5 mouse cellular contexts compared by ENCODE assay signal in genomic region chr12:79982497-79982896, GRCm38 (mm10).
DNase-seq lines count a peak whose midpoint lies in the region; ATAC-seq and TF ChIP-seq lines count a peak whose summit lies in the region.
"Not testable (repeated sequence)": the region's sequence is repeated elsewhere in the genome, so short reads cannot be mapped to it uniquely, and the experiment has no call there.

No protein-coding gene starts in this region.

- in situ Hi-C loops in CH12.LX (cut with MboI; ENCODE audit: low pct_ligation_motif_present, low pct_unique_long_range_greater_than_20kb, low sequenced_read_pairs) = not testable (repeated sequence)

- WGBS in intestine, postnatal 0 days = 39% methylated on average over 1 of the region's 1 CpGs
- WGBS in kidney, adult 2 months = 65% methylated on average over 1 of the region's 1 CpGs
- WGBS in liver, adult 2 months = 19% methylated on average over 1 of the region's 1 CpGs

- TF ChIP-seq RAD21 in CH12.LX (IDR thresholded peaks at IDR 0.05; ENCODE audit: low read depth, low read length) = peak; percentile 28

- not testable (repeated sequence) for H3K27ac ChIP-seq in CH12.LX (ENCODE audit: insufficient read depth, low read depth); intestine, postnatal 0 days (ENCODE audit: low read depth, low read length); kidney, adult 2 months (ENCODE audit: insufficient read depth, low read depth, low read length); liver, adult 2 months (replicated peaks; ENCODE audit: insufficient read depth, low read depth, low read length)

- peaks cover 7 to 64% of the 10 kb centered on the region in 2 experiments; a peak in 3 of 4 replicates for H3K4me1 ChIP-seq in CH12.LX (ENCODE audit: control insufficient read depth in 1 of 2, insufficient read depth in 2 of 2)
- H3K4me1 ChIP-seq in intestine, postnatal 0 days (replicated peaks; ENCODE audit: control insufficient read depth, insufficient read depth, low read length); kidney, adult 2 months (ENCODE audit: control insufficient read depth, insufficient read depth, low read length); liver, adult 2 months (ENCODE audit: control insufficient read depth, insufficient read depth, low read length): not testable (repeated sequence)

- TF ChIP-seq CTCF in CH12.LX (conservative IDR thresholded peaks at IDR 0.05 in 1 of 2, IDR thresholded peaks at IDR 0.05 in 1 of 2; ENCODE audit: low read depth in 2 of 2, low read length in 2 of 2) = peak in 1 of 2 experiments; percentile 40; a peak in 2 of 4 replicates
- peak; percentile 26 for TF ChIP-seq CTCF in intestine, postnatal 0 days (IDR thresholded peaks at IDR 0.05; ENCODE audit: low read depth)
- not testable (repeated sequence) for TF ChIP-seq CTCF in kidney, adult 2 months (conservative IDR thresholded peaks at IDR 0.05; ENCODE audit: insufficient read depth, insufficient read length, low read depth, low read length); liver, adult 2 months (IDR thresholded peaks at IDR 0.05; ENCODE audit: low read depth, low read length)

- dilution Hi-C loops in CH12.LX (cut with MboI; ENCODE audit: extremely low pct_ligation_motif_present, extremely low pct_unique_long_range_greater_than_20kb, low sequenced_read_pairs) = not testable (repeated sequence)

- not testable (repeated sequence) for H3K9me3 ChIP-seq in CH12.LX (replicated peaks; ENCODE audit: low read length); intestine, postnatal 0 days (ENCODE audit: control insufficient read depth)

- TF ChIP-seq EP300 in CH12.LX (IDR thresholded peaks at IDR 0.05; ENCODE audit: low read length) = not testable (repeated sequence)

- H3K4me3 ChIP-seq in CH12.LX (replicated peaks in 1 of 3; ENCODE audit: low read depth in 2 of 3, low read length in 2 of 3, poor library complexity in 1 of 3); intestine, postnatal 0 days (ENCODE audit: low read depth, low read length); kidney, adult 2 months (ENCODE audit: insufficient read depth, low read depth, low read length); liver, adult 2 months (ENCODE audit: insufficient read depth, low read depth, low read length): not testable (repeated sequence)

- not testable (repeated sequence) for TF ChIP-seq POLR2A in CH12.LX (IDR thresholded peaks at IDR 0.05; ENCODE audit: low read depth, low read length); kidney, adult 2 months (IDR thresholded peaks at IDR 0.05; ENCODE audit: low read depth, low read length); liver, adult 2 months (IDR thresholded peaks at IDR 0.05; ENCODE audit: extremely low read depth, insufficient read depth, low read length)

- not testable (repeated sequence) for DNase-seq in CH12.LX (ENCODE audit: extremely low read depth)
- DNase-seq in heart, adult 11 months = peak; percentile 52
- peak; percentile 29 for DNase-seq in kidney, adult 2 months
- DNase-seq in liver, adult 2 months (ENCODE audit: extremely low read depth, low read depth, low spot score) = peak; percentile 80

- H3K27me3 ChIP-seq in CH12.LX (replicated peaks); intestine, postnatal 0 days (replicated peaks; ENCODE audit: control insufficient read depth, insufficient read depth, low read length); kidney, adult 2 months (replicated peaks; ENCODE audit: control insufficient read depth, insufficient read depth, low read length); liver, adult 2 months (ENCODE audit: control insufficient read depth, insufficient read depth, low read length): not testable (repeated sequence)

- H3K9ac ChIP-seq in CH12.LX (ENCODE audit: insufficient read depth, low read depth); intestine, postnatal 0 days (ENCODE audit: low read depth, low read length); liver, adult 2 months (ENCODE audit: low read depth, low read length): not testable (repeated sequence)

- not testable (repeated sequence) for ATAC-seq in intestine, postnatal 0 days

- not testable (repeated sequence) for H3K79me2 ChIP-seq in CH12.LX (replicated peaks; ENCODE audit: control insufficient read depth, extremely low read depth, insufficient read depth, poor library complexity, severe bottlenecking); liver, adult 2 months (ENCODE audit: control insufficient read depth, insufficient read depth, low read length)

- H3K4me2 ChIP-seq in CH12.LX (ENCODE audit: insufficient read depth, low read depth, poor library complexity, severe bottlenecking); intestine, postnatal 0 days (replicated peaks; ENCODE audit: low read depth): not testable (repeated sequence)

- not testable (repeated sequence) for H3K36me3 ChIP-seq in CH12.LX (replicated peaks in 1 of 2; ENCODE audit: control insufficient read depth in 1 of 2, insufficient read depth in 1 of 2, low read length in 1 of 2); intestine, postnatal 0 days (ENCODE audit: control insufficient read depth, insufficient read depth); kidney, adult 2 months (ENCODE audit: control insufficient read depth, insufficient read depth, low read length); liver, adult 2 months (ENCODE audit: control insufficient read depth, insufficient read depth, low read length)

TF ChIP-seq in CH12.LX, 34 proteins besides CTCF, POLR2A, EP300 and RAD21:
- TF ChIP-seq MYC (IDR thresholded peaks at IDR 0.05; ENCODE audit: low read depth, low read length) = peak; percentile 80
- peak; percentile 60 for TF ChIP-seq MAX (IDR thresholded peaks at IDR 0.05; ENCODE audit: low read length)
- peak; percentile 40 for TF ChIP-seq SMC3 (IDR thresholded peaks at IDR 0.05; ENCODE audit: low read depth, low read length)
- 0 out of 2 replicates have a peak, but pooled peaks have one; percentile 17 for TF ChIP-seq MXI1 (IDR thresholded peaks at IDR 0.05; ENCODE audit: low read depth, low read length)
- 0 out of 2 replicates have a peak, but pooled peaks have one; percentile 20 for TF ChIP-seq JUND (conservative IDR thresholded peaks at IDR 0.05; ENCODE audit: low read depth, low read length)
